Mouse (Mus musculus) induced T-regulatory cell, adult 2 months (primary cell): ENCODE results near the gene Daglb.
"Not testable (repeated sequence)": the region's sequence is repeated elsewhere in the genome, so short reads cannot be mapped to it uniquely, and the experiment has no call there.

Experiments used
- DNase-seq: peaks from one replicate; pipeline ENCODE4 v3.0.0-alpha.2; 2012; ENCODE audit warnings: low read depth

Gene Daglb

DNA sequence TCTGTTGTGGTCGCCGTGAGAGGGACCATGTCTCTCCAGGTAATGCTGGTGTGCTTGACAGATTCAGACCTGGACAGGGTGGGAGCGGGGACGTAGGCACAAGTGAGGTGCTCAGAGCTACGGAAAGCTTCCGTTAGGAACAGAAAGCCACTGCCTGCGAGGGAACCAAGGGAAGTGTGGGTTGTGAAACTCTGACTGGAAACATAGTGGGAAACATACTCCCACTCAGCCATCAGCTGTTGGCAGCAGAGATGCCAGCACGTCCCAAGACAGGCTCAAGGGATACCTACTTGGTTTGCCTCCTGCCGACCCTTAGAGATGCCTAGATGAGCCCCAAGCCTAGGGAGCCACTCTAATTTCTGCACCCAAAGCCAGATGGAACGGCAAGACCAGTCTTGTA, 22.8 kb downstream of the Daglb start:
- DNase-seq, result no peak

DNA sequence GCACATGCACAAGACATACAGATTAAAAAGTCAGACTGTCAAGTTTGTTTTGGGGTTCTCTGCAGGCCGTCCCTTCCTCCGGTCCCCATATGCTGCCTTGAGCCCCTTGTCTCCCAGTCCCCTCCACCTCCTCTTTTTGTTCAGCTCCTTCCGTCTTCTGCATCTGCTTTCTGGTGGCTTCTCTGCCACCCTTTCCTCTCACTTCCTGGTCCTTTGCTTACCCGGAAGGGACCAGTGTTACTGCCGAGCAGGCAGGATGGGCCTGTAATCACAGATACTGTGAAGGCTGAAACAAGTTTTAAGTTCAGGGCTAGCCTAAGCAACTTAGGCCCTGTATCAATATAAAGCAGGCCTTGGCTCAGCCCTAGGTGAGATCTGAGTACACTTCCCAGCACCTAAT, 23.6 kb downstream of the Daglb start:
- no peak for DNase-seq

DNA sequence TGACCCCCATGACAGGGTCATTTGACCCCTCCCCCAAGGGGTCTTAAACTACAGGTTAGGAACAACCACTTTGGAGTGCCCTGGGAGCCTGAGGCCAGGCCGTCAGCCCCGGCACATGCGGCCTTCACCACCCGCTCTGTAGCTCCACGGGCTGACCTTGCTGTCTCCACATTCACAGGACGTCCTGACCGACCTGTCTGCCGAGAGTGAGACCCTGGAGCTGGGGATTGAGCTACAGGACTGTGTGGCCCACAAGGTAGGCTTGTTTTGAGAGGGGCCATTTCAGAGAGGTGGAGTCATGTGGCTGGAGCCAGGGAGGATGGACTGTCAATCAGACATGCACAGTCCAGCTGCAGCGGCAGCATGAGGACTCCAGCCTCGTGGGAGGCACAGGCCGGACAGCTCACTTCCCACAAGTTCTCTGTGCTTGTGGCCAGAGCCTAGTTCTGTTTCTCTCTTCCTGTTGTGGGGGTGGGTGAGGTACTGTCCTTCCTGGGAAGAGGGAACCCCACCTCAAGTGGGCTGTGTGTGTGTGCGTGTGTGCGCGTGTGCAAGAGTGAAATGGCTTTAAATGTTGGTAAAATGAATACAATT, 25.5 kb downstream of the Daglb start:
- no peak for DNase-seq

DNA sequence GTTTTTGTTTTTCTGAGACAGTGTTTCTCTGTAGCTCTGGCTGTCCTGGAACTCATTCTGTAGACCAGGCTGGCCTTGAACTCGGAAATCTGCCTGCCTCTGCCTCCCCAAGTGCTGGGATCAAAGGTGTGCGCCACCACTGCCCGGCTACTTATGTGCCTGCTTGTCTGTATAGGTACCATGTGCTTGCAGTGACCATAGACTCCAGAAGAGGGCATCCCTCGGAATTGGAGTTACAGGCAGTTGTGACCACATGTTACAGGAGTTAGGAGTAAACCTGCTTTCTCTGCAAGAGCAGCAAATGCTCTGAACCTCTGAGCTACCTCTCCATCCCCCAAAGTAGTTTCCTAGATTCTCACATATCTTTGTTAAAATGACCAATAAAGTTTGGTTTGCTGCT, 27.4 kb downstream of the Daglb start:
- no peak for DNase-seq

DNA sequence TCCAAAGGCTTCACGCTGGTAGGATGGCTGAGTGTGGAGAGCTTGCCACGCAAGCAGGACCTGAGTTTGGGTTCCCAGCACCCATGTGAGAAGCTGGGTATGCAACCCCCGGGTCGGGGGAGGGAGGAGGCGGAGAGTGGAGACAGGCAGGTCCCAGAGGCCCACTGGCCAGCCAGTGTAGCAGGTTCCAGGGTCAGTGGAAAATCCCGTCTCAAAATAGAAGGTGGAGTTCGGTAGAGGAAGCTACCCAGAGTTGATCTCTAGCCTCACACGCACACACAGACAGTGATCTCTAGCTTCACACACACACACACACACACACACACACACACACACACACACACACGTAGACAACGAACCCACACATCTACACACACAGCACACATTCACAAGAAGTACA, 28.8 kb downstream of the Daglb start:
- no peak for DNase-seq

DNA sequence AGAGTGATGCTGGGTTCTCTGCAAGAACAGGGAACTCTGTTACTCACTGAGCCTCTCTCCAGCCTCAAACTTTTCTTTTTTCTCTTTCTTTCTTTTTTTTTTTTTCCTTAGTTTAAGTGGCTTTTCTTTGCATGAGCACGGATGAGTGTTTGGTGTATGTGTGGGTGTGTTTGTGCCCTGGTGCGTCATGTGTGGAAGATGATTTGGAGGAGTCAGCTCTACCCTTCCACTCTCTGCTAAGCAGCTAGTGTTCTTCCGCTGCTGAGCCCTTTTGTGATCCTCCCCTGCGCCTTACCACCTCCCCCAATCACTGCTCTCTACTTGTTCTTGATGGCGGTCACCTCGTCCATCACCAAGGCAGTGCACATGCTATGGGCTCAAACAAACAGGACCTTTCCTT, 31.3 kb downstream of the Daglb start:
- DNase-seq, result no peak

DNA sequence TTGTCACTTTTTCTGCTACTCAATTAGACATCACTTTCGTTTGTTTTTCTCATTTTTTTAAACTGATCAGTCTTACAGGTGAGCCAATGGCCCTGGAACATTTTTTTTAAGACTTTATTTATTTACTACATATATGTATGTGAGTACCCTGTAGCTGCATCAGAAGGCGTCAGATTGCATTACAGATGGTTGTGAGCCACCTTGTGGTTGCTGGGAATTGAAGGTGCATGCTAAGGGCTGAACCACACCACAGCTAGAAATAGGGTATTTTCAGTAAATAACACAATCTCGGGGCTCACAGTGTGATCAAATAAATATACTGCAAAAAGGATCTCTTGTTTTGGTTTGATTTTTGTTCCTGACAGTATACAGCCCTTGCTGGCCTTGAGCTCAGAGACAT, 33.1 kb downstream of the Daglb start:
- DNase-seq, result no peak

DNA sequence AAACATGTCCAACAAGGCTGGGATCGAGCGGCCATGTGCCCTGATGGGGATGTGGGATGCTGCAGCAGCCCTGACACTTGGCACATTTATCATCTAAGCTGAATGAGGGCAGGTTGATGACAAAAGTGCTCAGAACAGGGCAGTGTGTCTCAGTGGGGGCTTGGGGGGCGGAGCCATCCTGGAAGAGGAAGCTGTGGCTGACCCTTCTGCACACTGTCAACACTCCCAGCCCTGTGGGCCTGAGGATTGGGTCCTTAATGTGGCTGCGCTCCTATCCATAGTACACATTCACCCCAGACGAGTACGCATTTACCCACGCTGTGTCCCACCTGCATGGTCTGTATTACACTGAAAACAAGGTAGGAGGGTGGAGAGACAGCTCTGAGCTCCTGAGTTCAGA, 34.8 kb downstream of the Daglb start:
- no peak for DNase-seq

DNA sequence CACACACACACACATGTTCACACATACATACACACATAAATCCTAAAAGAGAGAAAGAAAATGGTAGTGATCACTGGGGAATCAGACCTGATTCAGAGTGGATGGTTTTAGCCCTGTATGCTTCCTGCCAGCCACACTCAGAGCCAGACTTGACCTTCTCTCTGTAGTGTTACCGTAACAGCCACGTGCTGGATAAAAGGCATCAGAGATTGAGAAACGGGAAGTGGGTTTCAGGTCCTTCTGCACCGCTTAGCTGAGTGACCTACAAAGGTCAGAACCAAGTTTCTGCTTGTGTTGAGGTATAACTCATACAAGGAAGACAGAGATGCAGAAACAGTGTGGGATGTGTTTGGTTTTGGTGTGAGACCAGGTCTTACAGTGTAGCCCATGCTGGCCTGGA, 35.3 kb downstream of the Daglb start:
- peak; percentile 40 for DNase-seq

DNA sequence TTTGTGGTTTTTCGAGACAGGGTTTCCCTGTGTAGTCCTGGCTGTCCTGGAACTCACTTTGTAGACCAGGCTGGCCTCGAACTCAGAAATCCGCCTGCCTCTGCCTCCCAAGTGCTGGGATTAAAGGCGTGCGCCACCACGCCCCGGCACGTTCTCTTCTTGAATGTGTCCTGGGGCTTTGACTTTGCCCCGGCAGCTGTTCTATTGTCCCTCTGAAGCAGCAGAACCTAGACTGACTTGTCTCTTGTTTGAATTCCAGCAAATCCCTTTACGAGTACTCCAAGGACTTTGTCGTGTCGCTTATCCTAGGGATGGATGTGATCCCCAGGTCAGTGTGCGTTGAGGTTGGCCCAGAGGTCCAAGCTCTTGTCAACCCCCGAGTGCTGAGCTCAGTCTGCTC, 36.3 kb downstream of the Daglb start:
- DNase-seq, result not testable (repeated sequence)

DNA sequence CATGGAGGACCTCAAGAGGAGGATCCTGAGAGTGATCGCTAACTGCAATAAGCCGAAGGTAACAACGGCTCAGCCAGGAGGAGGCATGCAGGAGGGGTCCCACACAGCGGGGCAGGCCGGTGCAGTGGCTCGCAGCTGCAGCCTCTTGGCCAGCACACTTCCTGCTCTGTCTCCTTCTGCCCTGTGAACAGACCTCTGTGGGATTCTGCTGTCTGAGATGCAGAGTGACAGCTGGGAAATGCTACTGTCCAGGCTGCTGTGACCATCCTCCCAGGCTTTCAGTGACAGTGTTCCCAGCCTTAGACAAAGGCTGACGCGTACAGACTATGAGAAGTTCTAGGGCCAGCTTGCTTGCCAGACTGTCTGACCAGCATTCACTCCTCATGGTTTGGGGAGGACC, 36.8 kb downstream of the Daglb start:
- no peak for DNase-seq

DNA sequence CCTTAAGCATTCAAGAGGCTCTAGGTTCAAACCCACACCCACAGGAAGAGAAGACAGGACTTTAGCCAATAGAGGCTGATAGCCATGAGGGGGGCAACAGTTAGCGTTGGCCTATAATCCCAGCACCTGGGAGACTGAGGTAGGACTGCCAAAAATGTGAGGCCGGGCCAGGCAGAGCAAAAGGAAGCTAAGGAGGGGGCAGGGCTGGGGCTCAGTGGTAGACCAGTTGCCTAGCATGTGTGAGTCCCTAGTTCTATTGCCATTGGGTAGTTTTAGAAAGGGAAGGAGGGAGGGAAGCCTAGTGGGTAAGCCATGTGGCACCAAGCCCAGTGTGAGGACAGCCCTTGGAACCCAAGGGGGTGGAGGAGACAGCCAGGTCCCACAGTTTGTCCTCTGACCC, 37.3 kb downstream of the Daglb start:
- DNase-seq, result no peak

DNA sequence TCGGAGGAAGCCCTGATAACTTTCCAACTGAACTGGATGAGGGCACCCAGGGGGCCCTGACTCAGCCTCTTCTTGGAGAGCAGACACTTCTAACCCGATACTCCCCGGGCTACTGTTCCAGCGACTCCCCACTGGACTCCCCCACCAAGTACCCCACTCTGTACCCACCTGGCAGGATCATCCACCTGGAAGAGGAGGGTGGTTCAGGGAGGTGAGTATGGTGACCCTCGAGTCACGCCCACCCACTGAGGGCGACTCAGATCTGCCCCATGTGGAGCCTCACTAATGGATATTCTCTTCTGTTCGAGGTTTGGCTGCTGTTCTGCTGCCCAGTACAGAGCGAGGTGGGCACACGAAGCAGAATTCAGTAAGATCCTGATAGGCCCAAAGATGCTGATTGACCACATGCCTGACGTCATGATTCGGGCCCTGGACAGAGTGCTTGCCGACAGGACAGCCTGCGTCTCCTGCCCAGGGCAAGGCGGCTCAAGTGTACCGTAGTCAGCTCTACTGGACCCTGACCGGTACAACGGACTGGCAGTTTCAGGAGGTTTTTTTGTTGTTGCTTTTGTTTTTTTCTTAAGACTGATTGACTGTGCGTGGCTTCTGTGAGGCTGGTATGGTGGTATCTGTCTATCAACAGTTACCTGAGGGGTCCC, 38.6 kb downstream of the Daglb start:
- no peak for DNase-seq

DNA sequence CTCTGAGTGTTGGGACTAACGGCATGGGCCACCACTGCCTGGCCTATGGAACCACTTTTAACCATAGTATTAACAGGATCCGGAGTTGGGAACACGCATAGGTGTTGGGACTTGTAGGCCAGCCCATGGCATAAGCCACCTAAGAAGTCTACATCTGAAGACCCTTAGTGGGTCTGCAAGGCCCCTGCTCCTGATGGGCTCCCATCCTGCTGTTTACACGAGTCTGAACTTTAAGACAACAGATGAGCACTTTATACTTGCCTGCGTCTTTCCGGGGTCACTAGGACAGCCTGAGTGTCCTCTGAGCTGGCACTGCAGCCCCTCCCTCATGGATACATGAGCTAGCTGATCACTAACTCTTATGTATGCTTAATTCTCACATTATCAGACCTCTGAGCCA, 39.4 kb downstream of the Daglb start:
- DNase-seq, result no peak

DNA sequence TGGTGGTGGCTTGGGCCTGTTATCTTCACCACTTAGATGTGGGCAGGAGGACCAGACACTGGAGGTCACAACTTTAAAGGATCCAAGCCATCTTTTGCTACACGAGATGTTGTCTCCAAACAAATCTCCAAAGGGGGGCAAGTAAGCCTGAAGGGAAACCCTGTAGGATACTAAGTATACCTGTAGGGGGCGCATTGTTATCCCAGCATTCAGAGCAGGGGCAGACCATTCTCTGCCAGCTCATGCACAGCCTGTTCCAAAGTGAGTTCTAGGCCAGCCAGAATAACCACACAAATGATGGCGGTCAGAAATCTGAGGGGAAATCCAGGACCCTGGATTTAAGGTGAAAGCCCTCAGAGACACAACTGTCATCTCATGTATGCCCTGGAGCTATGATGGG, 40.1 kb downstream of the Daglb start:
- DNase-seq, result peak; percentile 70

DNA sequence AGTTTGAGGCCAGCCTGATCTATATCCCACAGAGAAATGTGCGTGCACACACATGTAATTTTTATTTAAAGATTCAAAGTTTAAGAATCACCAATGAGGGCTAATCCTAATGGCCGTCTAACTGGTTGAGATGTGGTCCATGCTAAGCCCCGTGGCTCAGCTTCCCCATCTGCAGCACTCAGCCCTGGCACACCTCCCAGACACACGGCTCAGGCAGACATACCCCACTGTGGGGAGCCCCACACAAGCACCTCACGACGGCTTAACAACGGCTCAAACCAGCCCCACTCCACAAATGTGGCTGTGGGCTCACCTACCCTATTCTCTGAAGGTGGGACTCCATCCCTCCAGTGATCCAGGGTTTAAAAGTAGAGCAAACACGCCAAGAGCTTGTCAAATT, 40.7 kb downstream of the Daglb start:
- no peak for DNase-seq

DNA sequence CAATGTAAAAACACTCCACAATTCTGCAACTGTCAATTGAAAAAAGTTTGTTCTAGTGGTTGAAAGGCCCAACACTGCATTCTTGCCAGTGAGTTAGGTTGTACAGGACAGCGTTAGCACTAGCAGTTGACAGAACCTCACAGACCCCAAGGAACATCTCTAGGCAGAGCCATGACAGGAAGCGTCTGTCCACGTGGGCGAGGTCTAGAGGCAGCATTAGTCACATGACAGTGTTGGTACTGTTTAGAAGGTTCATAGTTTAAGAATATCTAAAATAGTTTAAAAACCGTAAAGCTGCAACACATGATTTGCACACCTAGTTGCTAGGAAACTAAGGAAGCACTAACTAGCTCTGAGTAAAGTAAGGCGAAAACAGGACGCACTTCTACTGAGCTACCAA, 41.2 kb downstream of the Daglb start:
- DNase-seq, result no peak

DNA sequence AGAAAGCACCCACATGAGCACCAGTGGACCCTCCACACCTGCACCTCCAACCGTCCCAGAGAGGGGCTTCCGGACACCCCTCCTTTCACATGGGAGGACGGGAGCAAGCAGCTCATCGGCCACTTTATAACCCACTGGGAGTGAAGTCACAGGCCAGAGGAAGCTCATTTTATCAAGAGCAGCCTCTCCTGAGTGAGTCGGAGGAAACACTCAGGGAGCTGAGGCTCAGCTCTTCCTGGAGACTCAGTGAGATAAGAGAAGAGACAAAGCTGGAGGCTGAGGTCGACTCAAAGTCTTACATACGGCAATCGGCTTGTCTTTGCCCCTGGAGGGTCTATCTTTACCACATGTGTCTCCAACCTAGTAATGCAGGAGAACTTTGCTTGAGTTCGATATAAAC, 44.9 kb downstream of the Daglb start:
- DNase-seq, result no peak

DNA sequence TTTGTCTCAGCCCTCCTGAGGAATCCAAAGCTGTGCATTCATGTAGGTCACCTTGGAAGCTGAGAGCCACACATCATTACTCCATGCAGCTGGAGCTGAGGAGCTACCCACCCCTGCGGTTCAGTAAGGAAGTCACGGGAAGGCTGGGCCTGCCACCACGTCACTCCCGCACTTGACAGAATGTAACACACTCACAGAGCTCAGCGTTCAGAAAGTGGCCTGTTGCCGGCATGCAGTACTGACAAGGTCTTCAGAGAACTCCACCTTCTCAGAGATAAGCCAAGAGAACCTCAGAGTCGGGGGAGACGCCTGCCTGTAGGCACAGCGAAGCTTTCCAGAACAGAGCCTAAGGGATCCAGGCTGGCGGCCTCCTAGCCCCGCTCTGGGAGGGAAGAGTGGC, 45.4 kb downstream of the Daglb start:
- DNase-seq, result no peak

DNA sequence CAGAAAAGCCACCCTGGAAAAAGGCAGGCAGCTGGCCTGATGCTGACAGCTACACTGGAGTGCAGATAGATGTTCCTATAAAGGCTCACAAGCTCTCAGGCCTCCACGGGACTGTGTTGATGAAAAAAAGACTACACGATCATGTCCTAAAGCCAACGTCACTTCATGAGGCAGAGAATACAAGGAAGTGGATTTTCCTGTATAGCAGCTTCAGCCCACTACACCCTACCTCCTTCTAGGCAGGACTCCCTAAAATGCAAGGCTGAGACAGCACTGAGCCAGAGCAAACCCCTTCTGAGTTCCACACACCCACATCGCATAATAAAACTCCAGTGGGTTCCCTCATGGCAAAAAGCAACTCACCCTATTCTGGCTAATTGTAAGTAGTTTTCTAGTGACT, 47.2 kb downstream of the Daglb start:
- no peak for DNase-seq

DNA sequence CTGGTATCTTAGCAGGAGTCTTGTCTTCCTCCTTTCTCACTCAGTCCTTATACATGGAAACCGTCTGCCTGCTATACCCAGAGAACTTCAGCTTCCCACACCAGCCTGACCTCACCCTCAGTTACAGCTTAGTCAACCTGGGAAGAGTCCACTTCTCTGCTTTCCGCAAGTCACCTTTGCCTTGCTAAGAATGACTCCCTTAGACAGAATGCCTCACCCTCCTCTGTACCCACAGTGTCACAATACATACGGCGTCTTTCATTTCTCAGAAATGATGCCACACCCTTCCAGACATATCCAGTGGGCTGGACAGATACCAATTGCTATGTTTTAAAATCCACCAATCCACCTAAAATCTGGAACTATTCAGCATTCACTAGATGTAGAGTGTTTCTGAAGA, 47.9 kb downstream of the Daglb start:
- DNase-seq, result no peak

DNA sequence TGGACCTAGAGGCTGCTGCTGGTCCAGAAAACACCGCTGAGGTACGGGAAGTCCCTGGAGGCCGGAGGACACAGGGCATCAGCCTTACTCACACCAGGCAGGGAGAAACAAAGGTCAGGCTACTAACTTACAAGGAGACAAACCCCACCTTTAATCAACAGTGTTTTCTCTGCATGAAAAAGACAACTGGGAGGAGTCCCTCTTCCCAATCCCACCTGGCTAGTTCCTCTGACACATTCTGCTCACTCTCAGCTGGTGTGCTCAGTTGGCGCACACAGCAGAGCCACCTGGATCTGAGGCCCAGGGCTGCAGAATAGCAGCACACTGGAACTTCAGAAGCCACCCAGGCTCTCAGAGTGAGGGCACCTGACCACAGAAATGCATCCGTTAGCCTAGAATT, 50.5 kb downstream of the Daglb start:
- DNase-seq, result no peak

DNA sequence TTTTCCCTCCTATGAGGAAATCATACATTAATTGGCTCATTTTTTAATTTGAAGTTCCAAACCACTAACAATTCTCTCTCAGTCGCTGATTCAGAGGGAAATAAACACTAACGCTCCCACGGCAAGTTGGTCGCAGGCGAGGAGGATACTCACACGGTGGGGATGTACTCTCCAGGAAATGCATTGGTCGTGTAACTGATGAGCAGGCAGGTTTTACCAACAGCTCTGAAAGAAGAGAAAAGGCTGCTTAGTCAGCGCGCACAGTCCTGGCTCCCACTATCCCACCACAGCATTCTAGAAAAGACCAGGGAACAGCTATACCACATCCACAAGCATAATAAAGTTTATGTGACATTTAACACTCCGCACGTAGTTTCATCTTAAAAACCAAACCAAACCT, 52.6 kb downstream of the Daglb start:
- peak; percentile 53 for DNase-seq

DNA sequence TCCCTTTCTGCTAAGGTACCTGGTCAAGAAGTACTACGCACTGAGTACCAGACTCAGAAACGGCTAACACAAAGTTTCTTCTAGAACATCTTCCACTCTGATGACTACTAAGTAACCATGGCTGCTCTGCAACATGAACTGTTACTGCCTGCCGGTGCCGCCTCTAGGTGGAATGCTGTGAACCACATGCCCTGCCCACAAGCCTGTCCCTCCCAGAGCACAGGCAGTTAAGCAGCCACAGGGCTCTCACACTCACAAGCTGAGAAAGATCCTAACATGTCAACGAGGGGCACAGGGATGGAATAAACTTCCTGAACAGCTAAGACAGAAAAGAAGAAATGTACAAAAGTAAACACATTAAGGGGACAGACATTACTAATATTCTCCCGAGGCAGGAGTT, 53.1 kb downstream of the Daglb start:
- DNase-seq, result peak; percentile 73
